Mouse (Mus musculus) thymus, postnatal 4 days (tissue): ENCODE results near the gene Bora.
"Not testable (repeated sequence)": the region's sequence is repeated elsewhere in the genome, so short reads cannot be mapped to it uniquely, and the experiment has no call there.

Source experiments
- DNase-seq: peaks from one replicate; pipeline ENCODE4 v3.0.0; 2021

Gene Bora

DNA sequence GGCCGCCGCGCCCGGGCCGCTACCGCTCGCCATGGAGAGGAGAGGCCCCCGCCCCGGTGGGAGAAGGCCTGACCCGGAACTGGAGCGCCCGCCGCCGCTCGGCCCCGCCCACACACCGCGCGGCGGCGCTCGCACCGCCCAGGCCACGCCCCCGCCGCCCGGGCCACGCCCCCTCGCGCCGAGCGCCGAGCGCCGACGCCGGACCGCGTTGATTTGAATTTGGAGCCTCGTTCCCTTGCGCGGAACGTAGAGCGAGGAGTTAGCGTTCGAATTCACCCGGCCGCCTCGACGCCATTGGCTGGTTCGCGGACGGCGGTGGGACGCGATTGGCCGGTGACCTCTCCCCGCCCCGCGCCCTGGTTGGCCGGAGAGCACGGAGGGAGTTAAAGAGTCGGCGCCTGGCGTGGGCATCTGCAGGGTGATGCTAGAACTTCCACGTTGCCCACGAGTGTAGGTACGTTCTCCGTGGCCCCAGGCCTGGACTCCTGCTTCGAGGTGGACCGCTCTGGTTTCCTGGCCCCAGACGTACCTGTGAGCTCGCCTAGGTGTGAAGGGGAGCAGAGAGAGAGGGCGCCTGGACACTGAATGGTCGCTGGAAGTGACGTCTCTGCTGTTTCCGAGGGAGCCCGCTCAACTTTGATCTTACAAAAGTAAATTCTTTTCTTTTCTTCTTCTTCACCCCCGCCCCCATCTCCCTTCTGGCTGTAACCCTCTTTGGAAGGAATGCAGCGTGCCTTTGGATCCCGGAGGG, at the start of gene Bora, which contains the start of gene Mzt1:
Gene Bora (plus strand): TSS at position 192 of the 751 bp plus-strand sequence.
Gene Mzt1 (minus strand): TSS at position 104 of the 751 bp plus-strand sequence.
- DNase-seq: peak; percentile 94

- DNase-seq: no peak
These were observed 35.6 kb upstream of the Bora start for GRCm38 (mm10) chr14:99010224-99010919.

- DNase-seq: no peak
These were observed 35.1 kb upstream of the Bora start for GRCm38 (mm10) chr14:99010920-99011313.

- no peak for DNase-seq
These were observed 27.3 kb upstream of the Bora start for GRCm38 (mm10) chr14:99018691-99019090.

DNA sequence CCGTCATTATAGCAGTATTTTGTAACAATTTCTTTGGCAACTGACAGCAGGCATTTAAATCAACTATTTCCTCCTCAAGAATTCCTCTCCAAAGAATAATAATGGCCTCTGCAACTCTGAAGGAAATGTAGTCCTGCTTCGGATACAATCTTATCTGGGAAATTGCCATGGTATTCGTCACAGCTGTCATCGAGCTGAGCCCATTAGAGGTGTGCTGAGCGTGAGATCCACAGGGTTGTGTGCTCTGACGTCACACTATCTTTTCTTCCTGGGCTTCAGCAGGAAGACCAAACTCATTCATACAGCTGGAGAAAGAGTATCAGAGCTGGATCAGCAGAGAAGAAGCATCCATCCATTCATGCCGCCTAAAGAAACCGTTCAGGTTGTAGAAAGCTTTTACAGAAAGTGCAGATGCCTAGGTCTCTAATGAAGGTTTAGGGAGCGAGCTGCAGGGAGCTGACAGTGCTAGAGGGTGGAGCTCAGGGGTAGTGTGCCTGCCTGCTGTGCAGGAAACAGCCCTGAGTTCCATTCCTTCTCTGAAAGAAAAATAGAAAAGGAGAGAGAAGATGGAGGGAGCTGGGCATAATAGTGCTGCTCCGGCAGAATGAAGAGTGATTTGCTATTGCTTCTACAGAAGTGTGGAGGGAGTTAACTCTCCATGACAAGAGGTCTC, 26.8 kb upstream of the Bora start:
- no peak for DNase-seq

DNA sequence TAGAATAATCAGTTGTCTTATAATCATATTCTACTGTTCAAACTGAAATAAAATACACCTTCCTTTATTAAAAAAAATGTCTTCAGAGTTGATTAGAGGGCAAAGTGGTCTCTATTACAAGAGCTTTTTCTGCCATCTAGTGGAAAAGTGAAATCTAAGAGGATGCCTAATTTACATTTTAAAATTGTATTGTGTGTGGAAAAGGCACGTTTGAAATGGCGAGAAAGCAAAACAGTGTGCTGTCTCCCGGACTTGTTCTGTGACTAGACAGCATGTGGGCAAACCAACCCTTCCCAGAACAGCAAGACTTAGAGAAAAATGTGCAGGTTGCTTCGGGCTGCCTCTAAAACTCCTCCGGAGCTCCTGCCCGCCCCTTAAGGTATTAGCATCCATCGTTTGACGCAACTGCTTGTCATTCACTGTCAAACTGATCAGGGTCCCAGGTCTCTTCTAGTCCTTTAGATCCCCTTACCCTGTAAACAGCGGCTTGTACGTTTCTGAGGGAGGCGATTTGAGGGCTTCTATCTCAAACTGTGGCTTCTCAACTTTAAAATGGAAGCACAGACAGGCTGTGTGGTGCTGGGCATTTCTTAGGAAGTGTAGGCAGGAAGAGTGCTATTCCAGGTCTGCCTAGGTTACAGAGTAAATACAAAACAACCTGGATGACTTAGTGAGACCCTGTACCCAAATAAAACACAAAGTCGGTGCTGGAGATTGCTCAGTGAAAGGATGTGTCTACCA, 23.5 kb upstream of the Bora start:
- DNase-seq: no peak

DNA sequence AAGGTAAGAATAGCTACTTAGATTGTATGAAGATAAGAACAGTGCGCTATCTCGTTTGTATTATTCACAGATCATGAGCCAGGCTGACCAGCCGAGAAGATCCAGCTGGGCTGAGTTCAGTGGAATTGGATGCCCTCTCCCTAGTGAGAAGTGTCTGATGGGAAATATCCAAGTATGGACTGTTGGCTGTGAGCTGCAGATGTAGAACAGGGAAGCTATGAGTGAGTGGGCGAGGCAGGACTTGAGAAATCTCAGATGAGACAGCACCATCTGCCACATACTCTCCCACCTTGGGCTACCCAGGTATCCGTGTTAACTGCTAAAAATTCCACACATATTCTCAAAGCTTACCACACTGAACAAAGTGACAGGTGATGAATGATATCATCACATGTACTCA, 16.0 kb upstream of the Bora start:
- DNase-seq: no peak

- DNase-seq: no peak
These were observed 14.6 kb upstream of the Bora start for GRCm38 (mm10) chr14:99031337-99031873.

- DNase-seq: no peak
These were observed 13.4 kb upstream of the Bora start for GRCm38 (mm10) chr14:99032596-99032995.

GRCm38 (mm10) chr14:99034851-99035250, 11.2 kb upstream of the Bora start:
- DNase-seq: not testable (repeated sequence)

DNA sequence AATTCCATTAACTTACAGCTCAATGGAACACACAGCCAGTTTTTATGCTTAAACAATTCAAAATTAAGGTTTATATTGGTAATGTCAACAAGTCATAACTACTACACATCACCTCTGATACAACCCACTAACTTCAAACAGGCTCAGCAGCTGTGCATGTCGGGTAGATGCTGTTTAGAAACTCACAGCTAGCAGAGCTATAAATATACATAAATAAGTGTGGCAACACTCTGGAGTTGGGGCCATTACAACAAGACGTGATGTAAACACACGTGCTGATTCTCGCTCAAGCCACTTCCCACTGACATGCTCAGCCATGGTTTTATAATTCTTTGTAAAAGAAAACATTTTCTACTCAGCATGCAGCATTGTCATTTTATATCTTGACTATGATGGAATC, 10.0 kb upstream of the Bora start:
- no peak for DNase-seq

DNA sequence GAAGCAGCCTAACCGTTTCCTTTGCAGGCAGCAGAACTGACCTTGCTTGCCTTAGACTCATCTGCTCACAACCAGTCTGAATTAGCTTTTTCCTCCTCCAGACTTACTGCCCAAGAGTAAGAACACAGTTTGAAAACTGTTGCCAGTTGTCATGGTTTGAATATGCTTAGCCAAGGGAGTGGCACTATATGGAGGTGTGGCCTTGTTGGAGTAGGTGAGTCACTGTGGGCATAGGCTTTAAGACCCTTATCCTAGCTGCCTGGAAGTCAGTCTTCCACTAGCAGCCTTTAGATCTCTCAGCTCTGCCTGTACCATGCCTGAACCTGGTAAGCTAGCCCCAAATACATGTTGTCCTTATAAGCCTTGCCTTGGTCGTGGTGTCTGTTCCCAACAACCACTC, 8.3 kb upstream of the Bora start:
- DNase-seq: no peak

GRCm38 (mm10) chr14:99039308-99039707, 6.7 kb upstream of the Bora start:
- DNase-seq: not testable (repeated sequence)

GRCm38 (mm10) chr14:99041416-99041815, 4.6 kb upstream of the Bora start:
- peak; percentile 15 for DNase-seq

DNA sequence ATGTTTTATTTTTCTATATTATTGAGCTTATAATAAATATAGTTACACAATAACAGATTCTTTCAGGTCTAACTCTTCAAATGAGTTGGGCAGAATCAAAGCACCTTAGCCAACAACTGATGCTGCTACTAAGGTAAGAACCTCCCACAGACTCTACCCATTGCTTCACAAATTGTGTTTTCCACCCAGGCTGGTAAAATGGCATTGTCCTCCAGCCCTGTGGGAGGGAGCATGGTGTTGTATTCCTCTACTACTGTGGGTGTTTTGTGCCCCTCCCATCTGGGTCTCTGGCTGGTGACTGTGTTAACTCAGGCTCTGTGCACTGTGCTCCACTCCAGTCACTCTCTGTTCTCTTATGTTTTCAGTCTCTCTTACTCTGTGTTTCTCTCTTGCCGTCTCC, 2.5 kb upstream of the Bora start:
- no peak for DNase-seq

DNA sequence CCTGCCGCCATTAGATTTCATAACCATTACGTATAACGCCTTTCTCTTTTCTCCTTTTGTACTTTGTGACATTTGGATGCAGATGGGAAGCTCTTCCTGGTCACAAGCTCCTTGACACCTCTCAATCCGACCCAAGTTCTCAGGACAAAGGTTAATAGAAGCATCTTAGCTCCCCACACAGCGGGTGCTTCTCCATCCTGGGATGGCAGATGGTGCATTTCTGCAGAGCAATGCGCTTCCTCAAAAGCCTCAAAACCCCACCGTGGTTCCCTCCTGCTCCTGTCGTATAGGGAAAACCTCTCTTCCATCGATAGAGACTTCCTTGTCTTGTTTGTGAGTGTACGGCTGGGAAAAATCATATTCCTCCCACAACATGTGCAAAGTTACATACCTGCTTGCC, 1.9 kb upstream of the Bora start:
- DNase-seq: no peak

GRCm38 (mm10) chr14:99044718-99045117, 1.3 kb upstream of the Bora start:
- no peak for DNase-seq

DNA sequence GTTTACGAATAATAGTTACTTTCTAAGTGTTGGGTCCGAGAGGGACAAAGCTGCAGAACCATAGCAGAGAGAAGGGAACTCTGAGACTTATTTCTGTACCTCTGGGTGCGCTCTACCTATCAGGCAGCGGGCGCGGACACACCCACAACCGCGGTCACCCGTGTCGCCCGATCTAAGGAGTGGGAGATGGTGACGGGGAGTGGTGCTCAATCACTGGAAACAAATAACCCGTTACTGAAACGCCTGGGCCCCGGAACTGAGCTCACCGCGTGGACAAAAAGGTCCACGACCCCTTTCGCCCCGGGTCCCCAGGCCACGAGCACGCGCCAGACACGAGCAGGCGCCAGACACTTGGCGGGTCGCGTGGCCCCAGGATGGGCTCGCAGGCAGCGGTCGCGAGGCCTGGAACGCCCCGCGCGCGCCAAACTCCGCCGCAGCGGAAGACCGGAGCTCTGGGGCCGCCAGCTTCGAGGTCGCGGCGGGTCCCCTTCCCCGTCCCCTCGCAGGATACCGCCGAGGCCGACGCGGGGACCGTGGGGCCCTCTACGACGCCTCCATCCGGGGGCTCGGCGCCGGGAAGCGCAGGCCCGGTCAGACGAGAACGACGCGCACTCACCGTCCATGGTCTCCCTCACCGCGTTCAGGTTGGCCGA, 518 bp upstream of the Bora start:
- no peak for DNase-seq

DNA sequence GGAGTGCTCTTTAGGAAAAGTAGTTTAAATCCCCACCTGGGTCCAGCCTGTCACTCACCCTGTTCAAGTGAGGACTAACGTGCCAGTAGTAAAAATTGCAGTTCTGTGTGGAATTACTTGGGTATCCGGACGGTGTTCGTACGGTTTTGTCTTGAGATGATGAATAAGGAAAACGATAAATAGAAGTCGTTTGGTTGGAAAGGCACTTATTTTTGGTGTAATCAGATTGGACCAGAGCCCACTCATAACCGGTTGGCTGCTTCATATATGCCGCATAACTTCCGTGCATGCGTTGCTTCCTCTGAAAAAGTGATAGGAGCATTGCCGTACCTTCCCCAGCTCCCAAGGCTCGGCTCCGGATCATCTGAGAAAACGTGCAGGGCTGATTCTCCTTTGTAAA, 760 bp downstream of the Bora start:
- DNase-seq: peak; percentile 15

GRCm38 (mm10) chr14:99058959-99059586, 13.1 kb downstream of the Bora start:
- no peak for DNase-seq

DNA sequence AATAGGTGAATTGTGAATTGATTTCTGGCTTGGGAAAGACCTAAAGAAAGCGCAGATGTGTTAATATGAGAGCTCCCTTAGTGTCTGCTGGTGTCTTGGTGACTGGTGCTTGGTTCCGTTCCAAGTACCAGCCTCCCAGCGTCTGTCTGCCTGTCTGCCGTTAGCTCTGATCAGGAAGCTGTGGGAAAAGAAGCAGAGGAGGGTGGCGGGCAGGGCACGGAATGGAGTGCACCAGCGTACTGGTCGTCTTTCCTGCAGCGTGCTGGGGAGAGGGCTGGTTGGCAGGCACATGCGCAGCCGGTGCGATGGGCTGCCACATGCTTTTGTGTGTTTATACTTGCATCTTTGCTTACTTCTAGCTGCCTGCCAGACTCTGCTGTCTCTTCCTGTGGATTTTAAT, 14.6 kb downstream of the Bora start:
- no peak for DNase-seq

DNA sequence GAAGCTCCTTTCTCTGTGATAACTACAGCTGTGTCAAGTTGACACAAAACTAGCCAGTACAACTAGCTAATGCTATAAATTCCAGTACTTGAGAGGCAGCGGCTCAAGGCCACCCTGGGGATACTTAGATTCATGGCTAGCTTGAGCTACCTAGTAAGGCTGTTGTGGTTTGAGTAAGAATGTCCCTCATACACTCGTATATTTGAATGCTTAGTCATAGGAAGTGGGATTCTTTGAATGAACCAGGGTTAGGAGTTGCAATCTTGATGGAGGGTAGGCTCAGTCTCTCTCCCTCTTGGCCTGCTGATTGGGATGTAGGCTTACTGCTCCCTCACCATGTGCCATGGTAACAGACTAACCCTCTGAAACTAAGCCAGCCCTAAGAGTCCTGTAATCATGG, 17.1 kb downstream of the Bora start:
- no peak for DNase-seq
